Mouse (Mus musculus) ovary, postnatal 14 days (tissue): ENCODE measurements at regions not wholly inside any gene's neighbourhood (a gene's known extent, or its start where the extent isn't known, plus 50 kb on each side); places are given as distances from the start of the nearest gene placed in this dataset.

Source experiments
- DNase-seq: peaks from one replicate; pipeline ENCODE4 v3.0.0; 2022; ENCODE audit warnings: low spot score

- no peak for DNase-seq
Measured at GRCm38 (mm10) chr6:97741427-97741826, 65.4 kb upstream of the Mitf start.

DNA sequence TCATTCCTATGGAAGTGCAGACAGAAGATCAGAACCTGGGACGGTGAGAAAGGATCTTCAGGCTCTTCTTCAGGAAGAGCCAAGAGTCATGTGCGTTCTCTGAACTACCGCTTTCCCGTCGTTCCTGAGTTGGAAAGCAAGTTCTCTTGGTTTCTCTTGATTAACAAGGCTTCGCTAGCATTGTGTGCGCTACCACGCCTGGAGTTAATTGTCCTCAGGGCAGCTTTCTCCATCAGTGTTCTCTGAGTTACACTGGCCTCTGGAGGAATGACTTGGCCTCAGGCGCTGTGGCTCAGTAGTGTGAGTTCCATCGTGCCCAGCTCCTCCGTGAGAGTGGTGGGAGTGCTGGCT, 66.0 kb upstream of the Mitf start:
- DNase-seq = no peak

- DNase-seq = peak; percentile 60
Measured at GRCm38 (mm10) chr6:97740107-97740850, 66.6 kb upstream of the Mitf start.

GRCm38 (mm10) chr6:97738846-97739245, 68.0 kb upstream of the Mitf start:
- DNase-seq = no peak

DNA sequence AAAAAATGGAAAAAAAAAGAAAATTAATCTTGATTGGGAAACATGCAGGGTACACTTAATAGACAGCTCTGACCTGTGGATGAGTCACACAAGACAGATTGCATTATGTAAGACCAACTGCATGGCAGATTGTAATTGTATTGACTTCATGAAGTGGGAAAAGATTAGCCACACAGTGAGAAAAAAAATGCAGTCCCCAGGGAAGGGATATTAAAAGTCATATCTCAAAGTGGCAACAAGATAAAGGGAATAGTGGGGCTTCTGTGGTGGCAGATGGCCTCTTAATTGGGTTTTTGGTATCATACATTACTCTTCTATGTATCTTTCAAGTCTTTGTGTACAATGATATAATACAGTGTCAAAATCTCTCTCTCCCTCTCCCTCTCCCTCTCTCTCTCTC, 76.0 kb upstream of the Mitf start:
- DNase-seq = no peak

- DNase-seq = no peak
Measured at GRCm38 (mm10) chr6:97718184-97718910, 88.5 kb upstream of the Mitf start.

GRCm38 (mm10) chr6:97707401-97707800, 90.1 kb upstream of the Frmd4b start:
- no peak for DNase-seq

DNA sequence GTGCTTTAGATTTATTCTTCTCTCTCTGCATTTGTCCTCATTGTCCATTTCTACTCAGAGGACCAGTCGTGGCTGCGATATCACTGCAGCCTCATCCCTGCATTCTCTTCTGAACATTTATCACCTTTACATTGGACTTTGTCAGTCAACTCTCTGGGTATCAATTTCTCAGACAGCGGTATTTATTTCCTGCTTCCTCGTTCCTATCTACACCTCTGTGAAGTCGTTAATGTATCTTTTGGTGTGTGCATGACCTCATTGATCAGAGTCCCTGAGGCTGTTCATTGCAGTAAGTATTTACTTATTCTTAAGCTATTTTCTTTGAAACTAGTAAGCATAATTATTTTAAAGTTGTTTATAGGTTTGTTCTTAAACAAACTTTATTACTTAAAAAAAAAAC, 87.0 kb upstream of the Frmd4b start:
- no peak for DNase-seq

GRCm38 (mm10) chr6:97699752-97700098, 82.4 kb upstream of the Frmd4b start:
- DNase-seq = no peak

DNA sequence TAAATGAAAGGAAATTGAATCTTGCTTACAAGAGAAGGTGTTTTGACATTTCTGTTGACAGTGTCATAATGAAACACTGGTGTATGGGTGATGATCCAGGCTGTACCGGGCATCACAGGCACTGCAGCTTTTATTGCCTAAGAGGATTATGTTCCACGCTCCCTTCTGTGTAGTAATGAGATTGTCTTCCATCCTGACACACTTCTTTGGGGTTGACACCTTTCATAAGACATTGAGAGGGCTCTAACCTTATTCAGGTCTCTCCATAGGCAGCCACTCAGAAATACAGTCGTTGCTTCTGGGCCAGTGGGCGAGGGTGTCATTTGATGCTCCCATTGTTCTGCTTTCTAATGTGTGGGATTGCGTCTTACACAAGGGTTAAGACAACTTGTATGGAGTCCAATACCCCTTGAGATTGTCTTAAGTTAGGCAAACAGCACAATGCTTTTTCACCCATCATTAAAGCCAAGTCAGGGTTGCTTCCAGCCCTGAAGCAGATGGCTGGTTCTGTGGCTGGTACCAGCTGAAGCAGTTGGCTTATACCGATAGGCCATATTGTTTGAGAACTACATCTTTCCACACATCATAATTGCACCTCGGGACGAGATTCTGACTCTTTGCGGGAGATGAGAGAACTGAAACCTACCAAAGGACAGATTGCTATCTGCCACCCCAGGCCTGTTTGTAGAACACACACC, 81.9 kb upstream of the Frmd4b start:
- DNase-seq = no peak

GRCm38 (mm10) chr6:97693281-97693680, 75.9 kb upstream of the Frmd4b start:
- DNase-seq = no peak

DNA sequence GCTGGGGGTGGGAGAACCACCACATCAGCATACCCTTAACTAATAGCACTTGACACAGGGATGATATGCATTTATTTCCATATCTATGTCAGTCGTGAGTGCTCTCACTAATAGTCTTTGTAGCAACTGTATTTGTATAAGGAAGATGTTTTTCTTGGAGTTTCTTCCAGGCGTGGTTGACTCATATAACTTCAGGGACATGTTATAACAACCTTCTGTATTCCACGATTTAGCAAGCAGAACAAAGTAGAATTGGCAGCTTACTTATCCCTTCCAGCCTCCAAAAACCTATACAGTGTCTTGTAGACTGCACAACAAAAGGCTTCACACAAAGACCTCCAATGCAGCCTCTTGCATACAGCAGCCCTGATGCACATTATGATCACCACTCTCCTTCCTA, 73.8 kb upstream of the Frmd4b start:
- no peak for DNase-seq

GRCm38 (mm10) chr6:97684335-97684734, 67.0 kb upstream of the Frmd4b start:
- DNase-seq = no peak

- no peak for DNase-seq
Measured at GRCm38 (mm10) chr6:97682213-97682612, 64.9 kb upstream of the Frmd4b start.

DNA sequence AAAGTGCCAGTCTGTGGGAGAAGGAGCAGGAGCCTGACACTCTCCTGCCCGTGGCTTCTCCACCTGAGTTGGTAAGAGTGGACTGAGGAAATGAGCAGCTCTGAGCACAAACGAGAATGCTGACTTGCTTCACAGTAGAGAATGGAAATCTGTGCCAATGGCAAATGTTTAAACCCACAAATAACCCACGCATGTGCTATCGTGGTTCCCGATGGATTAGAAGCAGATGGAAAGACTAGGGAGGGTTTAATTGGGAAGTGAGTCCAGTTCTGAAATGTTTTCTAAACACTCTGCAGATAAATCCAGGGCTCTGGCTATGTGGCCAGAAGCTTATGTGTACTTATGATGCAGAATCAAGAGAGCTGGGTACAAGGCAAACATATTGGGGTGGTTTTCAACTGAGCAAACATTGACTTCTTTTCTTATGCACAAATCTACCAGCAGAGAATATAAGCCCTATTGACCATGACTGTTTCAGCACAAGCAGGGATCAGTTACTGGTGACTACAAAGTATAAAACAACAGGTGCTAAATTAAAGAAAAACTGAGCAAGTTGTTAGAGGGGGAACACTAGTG, 57.9 kb upstream of the Frmd4b start:
- no peak for DNase-seq

GRCm38 (mm10) chr6:97666818-97667629, 49.7 kb upstream of the Frmd4b start:
- DNase-seq = no peak
